Mouse (Mus musculus) bone marrow macrophage, adult 2 months (primary cell): ENCODE measurements at regions not wholly inside any gene's neighbourhood (a gene's known extent, or its start where the extent isn't known, plus 50 kb on each side); places are given as distances from the start of the nearest gene placed in this dataset.

Source experiments
- CTCF ChIP-seq: IDR thresholded peaks from 2 replicates; pipeline ENCODE4 v1.5.1; 2012; ENCODE audit warnings: low read depth, mild to moderate bottlenecking, low read length, moderate library complexity
- POLR2A ChIP-seq: IDR thresholded peaks from 2 replicates; pipeline ENCODE4 v1.6.1; 2012; ENCODE audit warnings: mild to moderate bottlenecking, low read depth, low read length, borderline replicate concordance

DNA sequence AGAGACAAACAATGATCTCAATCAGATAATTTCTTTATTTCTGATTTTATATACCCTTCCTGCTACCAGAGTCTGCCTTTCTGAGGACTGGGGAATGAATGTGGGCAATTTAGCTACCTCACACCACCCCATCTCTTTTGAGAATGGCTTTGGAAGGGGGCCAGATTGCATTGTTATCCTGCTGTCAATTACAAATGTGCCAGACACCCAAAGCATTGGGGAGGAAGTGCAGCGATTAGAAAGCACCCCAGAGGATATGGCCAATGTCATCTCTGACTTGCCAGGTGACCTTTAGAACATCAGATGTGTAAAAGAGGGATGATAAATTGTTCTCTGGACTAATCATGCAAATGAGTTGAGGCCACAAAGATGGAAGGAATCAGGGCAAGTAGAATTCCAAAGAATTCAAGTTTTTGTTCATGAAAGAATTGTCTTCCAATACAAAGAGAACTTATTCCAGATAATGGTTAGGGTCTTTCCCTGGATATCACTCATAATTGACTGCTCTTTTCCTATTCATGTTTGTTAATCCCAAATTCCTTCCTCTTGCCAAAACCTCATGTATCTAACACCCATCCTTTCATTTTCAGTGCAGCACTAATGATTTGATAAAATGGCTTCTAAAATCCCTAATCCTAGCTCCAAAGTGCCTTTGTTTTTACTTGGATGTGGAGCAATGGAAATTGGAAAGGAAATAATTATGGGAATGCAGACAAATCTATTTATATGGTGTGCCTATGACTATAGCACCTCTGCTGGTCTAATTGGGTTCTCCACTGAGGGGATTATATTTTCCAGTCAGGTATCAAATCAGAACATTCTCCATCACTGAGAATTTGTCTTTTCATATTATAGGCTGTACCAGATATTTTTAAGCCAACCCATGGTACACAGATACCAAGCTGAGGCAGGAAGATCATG lies 89.1 kb upstream of the Chl1 start:
- no peak for TF ChIP-seq POLR2A
- no peak for TF ChIP-seq CTCF
